Mouse (Mus musculus): Measurements from ENCODE around the gene Vac14. TPM values are rescaled to one million over a fixed set of nuclear protein-coding genes. Genes with fewer than 3 reads are reported as not detected.

The Vac14 gene
- polyA plus RNA-seq, 1 experiment from 2014 or later: 12.6 TPM

DNA sequence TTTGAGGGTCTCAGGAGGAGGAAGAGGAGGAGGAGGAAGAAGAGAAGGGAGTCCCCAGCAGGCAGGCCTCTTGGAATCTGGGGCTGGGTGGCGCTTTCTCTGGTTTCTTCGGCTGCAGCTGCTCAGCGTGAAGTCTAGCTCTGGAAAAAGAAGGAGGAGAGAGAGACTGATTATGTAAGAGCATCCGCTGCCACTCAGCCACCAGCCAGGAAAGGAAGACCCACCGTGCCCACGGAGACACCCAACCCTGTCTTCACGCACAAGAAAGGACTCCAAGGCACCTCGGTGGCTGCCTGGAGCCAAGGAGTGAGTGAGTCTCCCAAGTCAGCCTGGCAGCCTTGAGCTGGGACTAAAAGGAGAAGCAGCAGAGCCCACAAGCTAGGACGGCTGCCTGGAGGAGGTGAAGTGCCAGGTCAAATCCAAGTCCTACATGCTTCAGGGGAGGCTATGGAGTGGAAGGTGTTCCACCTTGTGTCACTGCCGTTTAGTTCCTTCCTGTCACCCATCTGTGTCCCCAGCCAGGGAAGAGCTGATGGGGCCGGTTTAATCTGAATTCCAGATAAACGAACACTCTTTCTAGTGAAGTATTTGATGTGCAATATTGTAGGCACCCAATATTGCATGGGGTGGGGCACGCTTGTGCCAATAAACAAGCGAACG is 137.3 kb downstream of the Vac14 start:
- 52% methylated on average over 15 of the region's 15 CpGs for WGBS
- no peaks in the 10 kb centered on the region for H3K36me3 ChIP-seq
- no peaks in the 10 kb centered on the region for H3K9me3 ChIP-seq (replicated peaks)
- H3K27ac ChIP-seq: no peak overlapping the region
- no peaks in the 10 kb centered on the region for H3K27me3 ChIP-seq
- no peak overlapping the region for H3K4me2 ChIP-seq
- peaks cover 5% of the 10 kb centered on the region; the same call in 1 of the 2 replicates for H3K4me1 ChIP-seq (replicated peaks)
- no peak overlapping the region for H3K4me3 ChIP-seq
- H3K9ac ChIP-seq: no peak overlapping the region
- ATAC-seq (replicated peaks; ENCODE audit: insufficient number of reproducible peaks, insufficient read depth, low FRiP score, low read depth): no peak

DNA sequence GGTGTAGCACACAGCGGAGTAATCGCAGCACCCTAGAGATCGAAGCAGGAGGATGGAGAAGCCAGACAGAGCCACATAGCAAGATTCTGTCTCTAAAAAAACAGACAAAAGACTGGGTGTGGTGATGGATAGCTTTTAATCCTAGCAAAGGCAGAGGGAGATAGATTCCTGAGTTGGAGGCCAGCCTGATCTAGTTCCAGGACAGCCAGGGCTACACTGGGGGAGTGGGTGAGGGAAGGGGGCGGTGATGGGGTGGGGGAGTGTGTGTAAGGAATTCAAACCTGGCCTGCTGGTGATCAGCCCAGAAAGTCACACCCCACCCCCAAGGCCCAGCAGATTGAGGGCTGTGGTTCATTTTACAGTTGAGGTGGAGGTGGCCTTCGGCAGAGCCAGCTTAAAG is 137.8 kb downstream of the Vac14 start:
- Histone ChIP-seq H3K4me1 (replicated peaks) (peaks cover 8% of the 10 kb centered on the region), H3K9ac (no peak overlapping the region), H3K4me2 (no peak overlapping the region), H3K27ac (no peak overlapping the region), H3K27me3 (no peaks in the 10 kb centered on the region), H3K4me3 (no peak overlapping the region), H3K36me3 (no peaks in the 10 kb centered on the region), H3K9me3 (replicated peaks) (no peaks in the 10 kb centered on the region)
- 72% methylated on average over 5 of the region's 5 CpGs for WGBS
- no peak for ATAC-seq (replicated peaks; ENCODE audit: insufficient number of reproducible peaks, insufficient read depth, low FRiP score, low read depth)

DNA sequence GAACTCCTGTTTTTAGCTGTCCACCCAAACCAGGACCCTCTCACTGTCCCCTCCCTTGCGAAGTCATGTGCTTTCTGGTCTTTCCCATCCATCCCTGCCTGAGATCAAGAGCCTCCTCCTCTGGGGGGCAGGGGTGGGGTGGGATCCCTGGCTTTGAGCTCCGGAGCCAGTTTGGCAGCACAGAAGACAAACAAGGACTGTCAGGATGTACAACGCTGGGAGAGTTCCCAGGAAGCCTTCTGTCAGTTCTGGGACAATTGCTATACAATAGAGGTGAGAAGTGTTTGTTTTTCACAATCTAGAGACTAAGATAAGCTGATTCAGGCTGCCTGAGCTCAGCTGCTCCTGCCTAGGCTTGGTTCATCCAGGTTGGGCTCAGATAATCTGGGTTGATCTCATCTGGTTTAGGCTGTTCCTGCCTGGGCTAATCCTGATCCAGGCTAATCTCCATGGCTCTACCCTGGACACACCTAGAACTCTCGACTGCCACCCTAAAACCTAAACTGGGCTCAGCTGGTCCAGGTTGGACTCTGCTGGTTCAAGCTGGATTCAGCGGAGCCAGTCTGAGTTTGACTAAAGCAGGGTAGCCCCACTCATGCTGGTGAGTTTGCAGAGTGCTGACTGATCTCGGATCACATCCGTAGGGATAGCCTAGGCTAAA is 142.0 kb downstream of the Vac14 start:
- Histone ChIP-seq H3K4me1 (replicated peaks) (peaks cover 10% of the 10 kb centered on the region), H3K4me3 (no peak overlapping the region), H3K27ac (peak overlapping the region; percentile 50; the same call in 1 of the 2 replicates), H3K36me3 (no peaks in the 10 kb centered on the region), H3K9ac (no peak overlapping the region), H3K9me3 (replicated peaks) (no peaks in the 10 kb centered on the region), H3K27me3 (no peaks in the 10 kb centered on the region), H3K4me2 (no peak overlapping the region)
- 56% methylated on average over 7 of the region's 7 CpGs for WGBS
- no peak for ATAC-seq (replicated peaks; ENCODE audit: insufficient number of reproducible peaks, insufficient read depth, low FRiP score, low read depth)

DNA sequence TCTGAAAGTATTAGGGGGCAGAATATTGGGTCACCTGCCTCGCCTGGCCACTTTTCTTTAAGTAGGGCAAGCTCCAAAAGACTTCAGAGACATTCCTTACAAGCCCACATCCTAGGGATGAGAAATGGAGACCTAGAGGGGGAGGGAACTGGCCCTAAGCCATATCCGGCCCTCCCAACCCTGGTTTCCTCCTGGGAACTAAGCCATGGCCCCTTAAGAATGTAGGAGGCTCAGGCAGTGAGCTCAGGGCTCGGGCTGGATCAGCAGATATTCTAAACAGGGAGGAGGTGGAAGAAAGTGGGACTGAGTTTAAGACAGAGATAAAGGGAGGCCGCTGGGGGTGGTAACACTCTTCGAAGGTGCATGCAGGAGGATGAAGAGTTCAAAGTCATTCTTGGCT is 142.8 kb downstream of the Vac14 start:
- WGBS: 35% methylated on average over 5 of the region's 5 CpGs
- Histone ChIP-seq H3K4me2 (no peak overlapping the region), H3K4me1 (replicated peaks) (peaks cover 10% of the 10 kb centered on the region), H3K27ac (peak overlapping the region; percentile 50), H3K9ac (no peak overlapping the region), H3K9me3 (replicated peaks) (no peaks in the 10 kb centered on the region), H3K27me3 (no peaks in the 10 kb centered on the region), H3K36me3 (no peaks in the 10 kb centered on the region), H3K4me3 (no peak overlapping the region)
- ATAC-seq (replicated peaks; ENCODE audit: insufficient number of reproducible peaks, insufficient read depth, low FRiP score, low read depth): peak; percentile 76

DNA sequence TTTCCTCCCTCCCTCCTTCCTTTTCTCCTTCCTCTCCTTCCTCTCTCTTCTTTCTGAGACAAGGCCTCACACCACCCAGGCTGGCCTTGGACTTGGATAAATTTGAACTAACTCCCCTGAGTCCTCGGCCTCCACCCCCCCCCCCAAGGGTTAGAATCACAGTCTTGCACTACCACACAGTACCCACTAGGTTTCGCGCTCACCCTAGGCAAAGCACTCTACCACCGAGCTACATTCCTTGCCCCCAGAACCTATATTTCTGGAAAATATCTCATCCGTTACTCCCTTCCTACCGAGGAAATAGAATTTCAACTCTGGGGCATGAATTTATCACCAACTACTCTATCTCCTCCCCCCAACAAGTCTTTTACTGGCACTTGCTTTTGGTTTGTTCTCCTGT is 143.6 kb downstream of the Vac14 start:
- Histone ChIP-seq H3K4me1 (replicated peaks) (peaks cover 10% of the 10 kb centered on the region), H3K9ac (no peak overlapping the region), H3K4me3 (no peak overlapping the region), H3K4me2 (no peak overlapping the region), H3K9me3 (replicated peaks) (no peaks in the 10 kb centered on the region), H3K27me3 (no peaks in the 10 kb centered on the region), H3K27ac (no peak overlapping the region; the same call in 1 of the 2 replicates), H3K36me3 (no peaks in the 10 kb centered on the region)
- 50% methylated on average over 6 of the region's 6 CpGs for WGBS
- ATAC-seq (replicated peaks; ENCODE audit: insufficient number of reproducible peaks, insufficient read depth, low FRiP score, low read depth): no peak

DNA sequence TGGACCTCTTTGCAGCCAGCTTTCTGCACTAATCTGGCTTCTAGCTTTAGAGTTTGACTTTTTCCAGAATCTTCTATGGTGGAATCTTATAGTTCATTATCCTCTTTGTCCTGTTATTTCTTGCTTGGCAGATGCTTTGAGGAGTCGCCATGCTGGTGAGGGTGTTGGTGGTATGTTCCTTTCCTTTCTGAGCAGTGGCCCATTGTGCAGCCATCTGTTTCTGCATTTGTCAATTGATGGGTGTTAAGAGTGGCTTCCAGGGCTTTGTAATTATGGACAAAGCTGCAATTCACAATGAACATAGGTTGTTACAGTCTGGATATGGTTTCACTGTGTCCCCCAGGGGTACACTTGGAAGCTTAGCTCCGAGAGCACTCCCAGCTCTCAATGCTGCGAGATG is 146.3 kb downstream of the Vac14 start:
- H3K9me3 ChIP-seq (replicated peaks): no peaks in the 10 kb centered on the region
- no peaks in the 10 kb centered on the region for H3K36me3 ChIP-seq
- H3K9ac ChIP-seq: no peak overlapping the region
- H3K27ac ChIP-seq: no peak overlapping the region
- peaks cover 10% of the 10 kb centered on the region for H3K4me1 ChIP-seq (replicated peaks)
- no peaks in the 10 kb centered on the region for H3K27me3 ChIP-seq
- no peak overlapping the region for H3K4me2 ChIP-seq
- no peak overlapping the region for H3K4me3 ChIP-seq
- ATAC-seq (replicated peaks; ENCODE audit: insufficient number of reproducible peaks, insufficient read depth, low FRiP score, low read depth): no peak
- WGBS: 79% methylated on average over 3 of the region's 3 CpGs

DNA sequence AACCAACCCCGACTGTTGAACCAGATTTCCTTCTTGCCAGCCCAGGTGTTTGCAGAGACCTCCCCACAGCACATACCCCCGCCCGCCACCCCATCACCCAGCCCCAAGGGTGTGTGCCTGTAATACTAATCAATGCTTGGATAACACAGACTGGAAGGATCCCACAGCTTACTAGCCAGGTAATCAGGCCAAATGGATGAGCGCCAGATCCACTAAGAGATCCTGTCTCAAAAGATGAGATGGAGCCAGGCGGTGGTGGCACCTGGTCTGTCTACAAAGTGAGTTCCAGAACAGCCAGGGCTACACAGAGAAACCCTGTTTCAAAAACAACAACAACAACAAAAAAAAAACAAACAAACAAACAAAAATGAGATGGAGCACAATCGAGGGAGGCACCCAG is 148.9 kb downstream of the Vac14 start:
- no peaks in the 10 kb centered on the region for H3K27me3 ChIP-seq
- no peaks in the 10 kb centered on the region for H3K36me3 ChIP-seq
- no peak overlapping the region for H3K27ac ChIP-seq
- no peak overlapping the region for H3K4me2 ChIP-seq
- no peaks in the 10 kb centered on the region for H3K9me3 ChIP-seq (replicated peaks)
- H3K9ac ChIP-seq: no peak overlapping the region
- peaks cover 2% of the 10 kb centered on the region; the same call in 1 of the 2 replicates for H3K4me1 ChIP-seq (replicated peaks)
- no peak overlapping the region for H3K4me3 ChIP-seq
- WGBS: 76% methylated on average over 6 of the region's 6 CpGs
- ATAC-seq (replicated peaks; ENCODE audit: insufficient number of reproducible peaks, insufficient read depth, low FRiP score, low read depth): no peak

Other genes starting within 250 kb of the Vac14 start
- 10.1 and 15.7 TPM in 2 replicates for gene Mtss1l, start 102.9 kb downstream of the Vac14 start, polyA plus RNA-seq (2015; fragmentation: Nextera tagmentation; extraction: Ambion mirVana)
- 0.94 and 1.6 TPM in 2 replicates for gene Il34, start 187.3 kb downstream of the Vac14 start, polyA plus RNA-seq (2015; fragmentation: Nextera tagmentation; extraction: Ambion mirVana)
- gene Cog4, start 228.0 kb downstream of the Vac14 start, polyA plus RNA-seq (2015; fragmentation: Nextera tagmentation; extraction: Ambion mirVana): 53.9 and 60.1 TPM in 2 replicates
- 65.1 and 85.4 TPM in 2 replicates for gene Sf3b3, start 228.2 kb downstream of the Vac14 start, polyA plus RNA-seq (2015; fragmentation: Nextera tagmentation; extraction: Ambion mirVana)